Mouse (Mus musculus) kidney, adult 18-20 months (tissue): ENCODE measurements around the gene Olfr767.
"Not testable (repeated sequence)": the region's sequence is repeated elsewhere in the genome, so short reads cannot be mapped to it uniquely, and the experiment has no call there.

Source experiments
- DNase-seq: peaks from one replicate; pipeline ENCODE4 v3.0.0; 2021

The Olfr767 gene

DNA sequence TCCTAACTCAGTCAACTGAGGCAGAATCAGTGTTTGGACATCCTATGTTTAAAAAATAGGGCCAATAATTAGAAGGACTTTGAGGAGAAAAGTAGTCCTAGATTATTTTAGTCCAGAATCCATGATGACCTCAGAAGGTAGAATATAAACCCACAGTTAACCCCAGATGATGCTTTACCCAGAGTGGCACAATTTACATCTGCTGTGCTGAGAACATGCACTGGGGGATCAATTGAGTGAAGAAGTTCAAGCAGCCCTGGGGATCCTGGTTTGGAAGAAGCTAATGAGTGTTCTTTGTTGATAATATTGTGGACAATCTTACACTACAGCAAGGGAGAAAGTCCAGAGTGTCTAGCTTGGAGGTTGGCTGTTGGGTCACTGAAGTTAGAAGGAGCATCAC lies at the start of gene Olfr767:
Olfr767 (minus strand) TSS at position 101 of the 400 bp plus-strand sequence.
- DNase-seq = not testable (repeated sequence)

DNA sequence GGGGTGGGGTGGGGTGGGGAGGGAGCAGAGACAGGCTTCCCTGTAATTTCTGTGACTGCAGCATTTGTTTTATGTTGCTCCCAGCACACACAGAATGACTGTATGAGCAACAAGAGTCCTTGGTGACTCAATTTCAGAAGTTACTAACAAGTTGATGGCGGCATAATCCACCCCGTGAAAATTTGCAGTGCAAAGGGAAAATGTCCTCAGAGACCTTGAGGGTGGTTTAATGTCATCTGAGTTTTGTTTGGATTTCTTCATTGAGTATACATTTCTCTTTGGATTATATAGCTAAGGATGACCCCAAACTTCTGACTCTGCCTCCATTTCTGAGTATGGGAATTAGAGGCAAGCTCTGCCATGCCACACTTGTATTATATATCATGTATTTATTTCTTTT lies 35.1 kb upstream of the Olfr767 start, which contains the start of gene Olfr769:
Olfr769 (minus strand) TSS at position 101 of the 400 bp plus-strand sequence.
- no peak for DNase-seq

GRCm38 (mm10) chr10:129115146-129115545 lies 32.4 kb upstream of the Olfr767 start:
- DNase-seq = no peak

GRCm38 (mm10) chr10:129101231-129101630 lies 18.5 kb upstream of the Olfr767 start:
- no peak for DNase-seq

DNA sequence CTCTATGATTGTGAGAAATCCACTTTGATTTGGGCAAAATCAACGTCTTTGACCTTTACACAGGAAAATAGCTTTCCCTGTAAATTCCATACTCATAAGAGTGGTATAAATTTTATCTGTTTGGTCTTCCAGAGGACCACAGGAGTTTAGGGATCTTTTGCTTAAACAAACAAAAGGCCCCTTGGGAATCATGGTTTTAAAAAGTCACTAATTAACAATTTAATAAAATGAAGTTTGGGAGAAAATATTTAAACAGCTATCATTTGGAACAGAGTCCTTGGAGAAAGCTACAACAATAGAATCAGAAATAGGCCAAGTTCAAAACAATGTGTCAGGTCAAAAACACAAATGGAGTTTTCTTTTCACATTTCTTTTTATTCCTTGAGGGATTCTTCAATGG lies 16.6 kb upstream of the Olfr767 start, which contains the start of gene Olfr768:
Olfr768 (minus strand) TSS at position 101 of the 400 bp plus-strand sequence.
- DNase-seq = no peak

- DNase-seq = no peak
Measured at GRCm38 (mm10) chr10:129068877-129069276, 13.8 kb downstream of the Olfr767 start, which contains the start of gene Olfr766-ps1. Gene Olfr766-ps1 (minus strand): TSS chr10:129068977.

- DNase-seq = not testable (repeated sequence)
Measured at GRCm38 (mm10) chr10:129049898-129050297, 32.8 kb downstream of the Olfr767 start, which contains the start of gene Olfr765. Gene Olfr765 (minus strand): TSS chr10:129049998.

DNA sequence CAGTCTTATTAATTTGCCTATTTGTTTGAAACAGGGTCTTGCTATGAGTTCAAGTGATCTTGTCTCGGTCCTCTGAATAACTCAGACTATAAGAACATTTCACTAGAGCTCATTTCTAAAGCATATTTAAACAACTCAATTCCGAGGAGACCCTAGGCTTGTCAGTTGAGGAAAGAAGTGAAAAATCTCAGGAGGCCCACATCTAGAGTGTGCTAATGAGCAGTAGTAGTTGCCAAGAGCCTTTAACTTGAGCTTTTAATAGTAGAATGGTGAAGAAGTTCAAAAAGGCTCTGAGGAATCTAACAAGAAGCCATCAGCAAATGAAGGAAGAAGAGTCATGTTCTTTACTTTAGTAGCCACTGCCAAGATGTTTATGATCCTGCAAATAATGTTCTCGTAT lies 42.9 kb downstream of the Olfr767 start, which contains the start of gene Olfr764-ps1:
Olfr764-ps1 (minus strand) TSS at position 101 of the 400 bp plus-strand sequence.
- DNase-seq = no peak

DNA sequence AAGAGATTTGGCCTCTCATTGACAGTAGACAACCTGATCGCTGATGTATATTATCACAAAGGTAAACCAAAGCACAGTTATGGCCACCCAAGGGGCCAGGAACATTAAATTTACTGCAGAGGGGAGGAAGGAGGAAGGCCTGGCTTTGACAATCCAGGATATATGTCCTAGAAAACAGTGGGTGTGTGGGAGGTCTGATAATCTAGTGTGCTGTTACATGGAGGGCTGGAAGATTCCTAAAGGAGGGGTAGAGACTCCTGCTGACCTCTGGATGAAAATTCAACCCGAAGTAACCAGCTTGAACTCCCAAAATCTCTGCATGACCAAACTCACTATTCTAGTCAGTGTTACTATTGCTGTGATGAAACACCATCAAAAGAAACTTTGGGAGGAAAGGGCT lies 54.4 kb downstream of the Olfr767 start:
- DNase-seq = no peak

GRCm38 (mm10) chr10:129026018-129026662 lies 56.6 kb downstream of the Olfr767 start:
- peak; percentile 35 for DNase-seq
